Mouse (Mus musculus) stomach, embryonic 15.5 days (tissue): Measurements from ENCODE around the gene Barx2. TPM values are rescaled to one million over a fixed set of nuclear protein-coding genes. Genes with fewer than 3 reads are reported as not detected.

Source experiments
- polyA plus RNA-seq: library from polyadenylated mRNA; unstranded; fragments of >200 nt; fragmentation: Nextera tagmentation; extraction: Ambion mirVana; gene quantifications from 2 replicates; pipeline ENCODE4 v1.2.1, GENCODE M21; 2015

Barx2 gene
- polyA plus RNA-seq, 1 experiment from 2014 or later: 0.69 TPM

Other genes starting within 250 kb of the Barx2 start
- gene Arhgap32, start 202.7 kb upstream of the Barx2 start, polyA plus RNA-seq: 11.7 and 12.9 TPM in 2 replicates